Comparison of ENCODE assay signal across 8 mouse cellular contexts in genomic region chr4:63495915-63496278, GRCm38 (mm10). TPM values are rescaled to one million over a fixed set of nuclear protein-coding genes. Genes with fewer than 3 reads are reported as not detected.
DNase-seq lines count a peak whose midpoint lies in the region; ATAC-seq and TF ChIP-seq lines count a peak whose summit lies in the region.

Gene Whrn (minus strand): TSS chr4:63495991.

- peak within 1 kb of the TSS; percentile 16 for H3K4me3 ChIP-seq in cortical plate, adult 2 months (ENCODE audit: insufficient read depth, low read length)
- H3K4me3 ChIP-seq in intestine, embryonic 14.5 days (ENCODE audit: low read depth, low read length), result peak within 1 kb of the TSS; percentile 55
- peak within 1 kb of the TSS; percentile 89 for H3K4me3 ChIP-seq in midbrain, embryonic 10.5 days

- peak within 1 kb of the TSS; percentile 69 for H3K9ac ChIP-seq in intestine, embryonic 14.5 days (ENCODE audit: low read length)

- under 1% methylated on average over 30 of the region's 34 CpGs for WGBS in intestine, embryonic 14.5 days
- WGBS in midbrain, embryonic 10.5 days, result under 1% methylated on average over 34 of the region's 34 CpGs

- no peaks in the 10 kb centered on the region for H3K9me3 ChIP-seq in intestine, embryonic 14.5 days (ENCODE audit: control insufficient read depth, low read length)
- H3K9me3 ChIP-seq in midbrain, embryonic 10.5 days (replicated peaks), result no peaks in the 10 kb centered on the region

- peaks cover 1% of the 10 kb centered on the region; the same call in 1 of the 2 replicates for H3K4me1 ChIP-seq in cortical plate, adult 2 months (ENCODE audit: control insufficient read depth, insufficient read depth, low read length)
- peaks cover 14% of the 10 kb centered on the region; the same call in 1 of the 2 replicates for H3K4me1 ChIP-seq in intestine, embryonic 14.5 days (replicated peaks; ENCODE audit: control insufficient read depth, insufficient read depth, low read length)
- H3K4me1 ChIP-seq in midbrain, embryonic 10.5 days, result peaks cover 74% of the 10 kb centered on the region

- H3K27me3 ChIP-seq in intestine, embryonic 14.5 days (replicated peaks; ENCODE audit: control insufficient read depth, insufficient read depth, low read length), result peaks cover 9% of the 10 kb centered on the region; the same call in 1 of the 2 replicates
- peaks cover 25% of the 10 kb centered on the region for H3K27me3 ChIP-seq in midbrain, embryonic 10.5 days (ENCODE audit: low read depth, poor library complexity, severe bottlenecking)

- H3K27ac ChIP-seq in cortical plate, adult 2 months (ENCODE audit: insufficient read depth, low read length), result no peak within 1 kb of the TSS; the same call in 1 of the 2 replicates
- H3K27ac ChIP-seq in intestine, embryonic 14.5 days (ENCODE audit: low read depth), result no peak within 1 kb of the TSS
- H3K27ac ChIP-seq in midbrain, embryonic 10.5 days (replicated peaks), result peak within 1 kb of the TSS; percentile 93

- ATAC-seq in activated CD4-positive, CD25-positive, alpha-beta regulatory T cell, adult 4 months, result peak; percentile 70
- ATAC-seq in intestine, embryonic 14.5 days (replicated peaks; ENCODE audit: low FRiP score, low TSS enrichment, low read depth), result peak; percentile 82

- no peaks in the 10 kb centered on the region for H3K36me3 ChIP-seq in intestine, embryonic 14.5 days (ENCODE audit: control insufficient read depth, insufficient read depth, low read length)
- no peaks in the 10 kb centered on the region for H3K36me3 ChIP-seq in midbrain, embryonic 10.5 days

- TF ChIP-seq CTCF in cortical plate, adult 2 months (IDR thresholded peaks at IDR 0.05; ENCODE audit: extremely low read depth, insufficient read depth, low read length), result no peak

- H3K4me2 ChIP-seq in intestine, embryonic 14.5 days (ENCODE audit: low read length), result peak within 1 kb of the TSS; percentile 74

- TF ChIP-seq POLR2A in cortical plate, adult 2 months (IDR thresholded peaks at IDR 0.05; ENCODE audit: extremely low read depth, insufficient read depth, low read length), result no peak

- intact Hi-C loops in gastrocnemius, postnatal 36 days (cut with DNase I), result no loop called here
- intact Hi-C loops in left cerebral cortex, postnatal 4 days (cut with DNase I), result no loop called here

- peak; percentile 58 to 66 for DNase-seq in gastrocnemius, postnatal 36 days
- DNase-seq in intestine, embryonic 14.5 days (ENCODE audit: low spot score), result peak; percentile 90
- DNase-seq in left cerebral cortex, postnatal 4 days, result peak; percentile 80
- peak; percentile 89 for DNase-seq in midbrain, embryonic 10.5 days (ENCODE audit: low spot score)
- DNase-seq in right cerebral cortex, postnatal 36 days (ENCODE audit: low spot score in 2 of 2), result peak; percentile 32 to 48
- peak; percentile 82 for DNase-seq in yolk sac, embryonic 10.5 days (ENCODE audit: low spot score)

RNA-seq across cellular contexts. Expression of gene Whrn, which starts in this region (rescaled TPM):
- polyA plus RNA-seq in activated CD4-positive, CD25-positive, alpha-beta regulatory T cell, adult 4 months (2017; shearing (Covaris generic)), result 1 to 10 TPM; 3.1 to 3.2 TPM
- 56.2 and 57.5 TPM in 2 replicates for polyA plus RNA-seq in cortical plate, adult 2 months (2012; rRNA removed)
- 1 to 10 TPM; 2.2 to 2.5 TPM for total RNA-seq in gastrocnemius, postnatal 36 days (2021)
- polyA plus RNA-seq in intestine, embryonic 14.5 days (2014; fragmentation: Nextera tagmentation; extraction: Ambion mirVana), result 3.1 and 4.0 TPM in 2 replicates
- total RNA-seq in left cerebral cortex, postnatal 4 days (2021), result 10 to 100 TPM; 24.9 to 28.6 TPM
- 8.6 and 8.8 TPM in 2 replicates for polyA plus RNA-seq in midbrain, embryonic 10.5 days (2016; fragmentation: Nextera tagmentation; extraction: Ambion mirVana)

Comparison
In these comparisons a context has a peak if more than half of its experiments do, and no peak if none do; other contexts are left out.
1. RNA of gene Whrn (total RNA-seq): 24.9 to 28.6 TPM in left cerebral cortex, postnatal 4 days; 2.2 to 2.5 TPM in gastrocnemius, postnatal 36 days; every median in the first group is over 4 times any median in the second.
2. H3K4me3 ChIP-seq: peak in every context shown above with its lines; median percentile 89 in midbrain, embryonic 10.5 days; 55 in intestine, embryonic 14.5 days; 16 in cortical plate, adult 2 months.
3. DNase-seq: peak in every context shown above with its lines; median percentile 90 in intestine, embryonic 14.5 days; 89 in midbrain, embryonic 10.5 days; 82 in yolk sac, embryonic 10.5 days; 80 in left cerebral cortex, postnatal 4 days; 62 in gastrocnemius, postnatal 36 days; 40 in right cerebral cortex, postnatal 36 days.